Mouse (Mus musculus) midbrain, embryonic 14.5 days (tissue): ENCODE measurements around the gene Creb3l4. TPM values are rescaled to one million over a fixed set of nuclear protein-coding genes. Genes with fewer than 3 reads are reported as not detected.
A peak's percentile ranks its signal among the peaks of the same experiment; 100 is the strongest.
"Not testable (repeated sequence)": the region's sequence is repeated elsewhere in the genome, so short reads cannot be mapped to it uniquely, and the experiment has no call there.

Experiments
- ATAC-seq: fragments of 200-750 bp; cut with Nextera tagmentation; 2 replicates; pipeline ENCODE4 v1.8.0; 2017; ENCODE audit warnings: moderate number of reproducible peaks, moderate library complexity; ENCODE audit not compliant: low FRiP score, low TSS enrichment
- DNase-seq: peaks from one replicate; pipeline ENCODE4 v3.0.0-alpha.2; 2015
- H3K27ac ChIP-seq: fragments of 300-500 bp; sonication (generic); replicated peaks from 2 replicates; pipeline ENCODE4 v1.5.1; 2014; ENCODE audit warnings: mild to moderate bottlenecking, low read depth, low read length, moderate library complexity
- H3K27me3 ChIP-seq: fragments of 300-500 bp; sonication (generic); 2 replicates; pipeline ENCODE4 v1.6.1; 2014; ENCODE audit warnings: low read length, control low read depth, mixed read lengths; ENCODE audit not compliant: control insufficient read depth, insufficient read depth
- H3K36me3 ChIP-seq: fragments of 300-500 bp; sonication (generic); 2 replicates; pipeline ENCODE4 v1.6.1; 2014; ENCODE audit warnings: low read length, control low read depth; ENCODE audit not compliant: control insufficient read depth, insufficient read depth
- H3K4me1 ChIP-seq: fragments of 300-500 bp; sonication (generic); 2 replicates; pipeline ENCODE4 v1.6.1; 2014; ENCODE audit warnings: mild to moderate bottlenecking, antibody characterized with exemption, low read length, control low read depth; ENCODE audit not compliant: control insufficient read depth, insufficient read depth
- H3K4me2 ChIP-seq: fragments of 300-500 bp; sonication (generic); 2 replicates; pipeline ENCODE4 v1.6.1; 2014; ENCODE audit warnings: mild to moderate bottlenecking, low read length, moderate library complexity
- H3K4me3 ChIP-seq: fragments of 300-500 bp; sonication (generic); replicated peaks from 2 replicates; pipeline ENCODE4 v1.5.1; 2014; ENCODE audit warnings: low read depth, low read length
- H3K9ac ChIP-seq: fragments of 300-500 bp; sonication (generic); replicated peaks from 2 replicates; pipeline ENCODE4 v1.6.1; 2014; ENCODE audit warnings: mild to moderate bottlenecking, low read length, moderate library complexity
- H3K9me3 ChIP-seq: fragments of 300-500 bp; sonication (generic); 2 replicates; pipeline ENCODE4 v1.6.1; 2016; ENCODE audit warnings: low read length, control low read depth, mixed read lengths; ENCODE audit not compliant: control insufficient read depth
- WGBS: fragments of 180-500 bp; shearing (Covaris S2); extraction: QIAGEN DNeasy Blood & Tissue Kit; methylation state at CpG from one replicate; pipeline ENCODE4 v1.1.7; 2014; 5-methylcytosine and 5-hydroxymethylcytosine counted together
- polyA plus RNA-seq: library from polyadenylated mRNA; unstranded; fragments of >200 nt; fragmentation: Nextera tagmentation; extraction: Ambion mirVana; gene quantifications from 2 replicates; pipeline ENCODE4 v1.2.1, GENCODE M21; 2014

Creb3l4 gene
- 2.1 and 2.7 TPM in 2 replicates for polyA plus RNA-seq

DNA sequence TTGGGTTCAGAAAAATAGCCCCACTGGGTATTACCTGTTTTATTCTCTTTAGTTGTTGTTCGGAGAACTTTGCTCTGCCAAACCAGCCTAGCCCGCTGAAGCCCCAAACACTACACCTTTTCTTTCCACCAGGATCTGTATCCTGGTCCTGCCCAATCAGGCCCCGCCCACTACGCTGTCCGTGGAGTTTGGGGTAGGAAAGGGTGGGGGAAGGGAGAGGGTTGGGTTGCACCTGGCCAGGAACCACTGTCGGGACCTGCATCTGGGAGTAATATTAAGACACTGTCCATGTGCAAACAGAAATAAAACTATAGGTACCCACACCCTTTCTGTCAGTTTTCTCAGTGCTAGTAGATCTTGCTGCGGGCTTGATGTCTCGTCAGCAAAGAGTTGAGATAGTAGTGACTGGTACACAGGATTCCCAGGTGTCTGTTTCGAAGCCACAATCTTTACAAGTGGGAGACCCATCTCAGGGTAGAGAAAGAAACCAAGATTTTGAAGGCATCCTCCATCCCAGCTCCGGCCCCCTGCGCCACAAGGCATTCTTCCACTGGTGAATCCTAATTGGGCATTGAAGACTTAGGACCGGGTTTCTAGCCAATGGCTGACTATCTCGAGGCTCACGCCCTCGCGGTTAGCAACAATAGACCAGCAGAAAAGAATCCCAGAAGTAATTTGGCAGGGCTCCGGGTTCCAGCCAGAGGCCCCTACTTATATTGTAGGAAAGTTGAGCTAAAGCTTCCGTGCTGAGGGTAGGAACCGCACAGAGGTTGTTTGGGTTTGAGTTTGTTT is at the start of gene Creb3l4:
TSS of gene Creb3l4 (minus strand) at position 529 of the 792 bp plus-strand sequence.
- peak; percentile 46; the same call in 1 of the 2 replicates for ATAC-seq

DNA sequence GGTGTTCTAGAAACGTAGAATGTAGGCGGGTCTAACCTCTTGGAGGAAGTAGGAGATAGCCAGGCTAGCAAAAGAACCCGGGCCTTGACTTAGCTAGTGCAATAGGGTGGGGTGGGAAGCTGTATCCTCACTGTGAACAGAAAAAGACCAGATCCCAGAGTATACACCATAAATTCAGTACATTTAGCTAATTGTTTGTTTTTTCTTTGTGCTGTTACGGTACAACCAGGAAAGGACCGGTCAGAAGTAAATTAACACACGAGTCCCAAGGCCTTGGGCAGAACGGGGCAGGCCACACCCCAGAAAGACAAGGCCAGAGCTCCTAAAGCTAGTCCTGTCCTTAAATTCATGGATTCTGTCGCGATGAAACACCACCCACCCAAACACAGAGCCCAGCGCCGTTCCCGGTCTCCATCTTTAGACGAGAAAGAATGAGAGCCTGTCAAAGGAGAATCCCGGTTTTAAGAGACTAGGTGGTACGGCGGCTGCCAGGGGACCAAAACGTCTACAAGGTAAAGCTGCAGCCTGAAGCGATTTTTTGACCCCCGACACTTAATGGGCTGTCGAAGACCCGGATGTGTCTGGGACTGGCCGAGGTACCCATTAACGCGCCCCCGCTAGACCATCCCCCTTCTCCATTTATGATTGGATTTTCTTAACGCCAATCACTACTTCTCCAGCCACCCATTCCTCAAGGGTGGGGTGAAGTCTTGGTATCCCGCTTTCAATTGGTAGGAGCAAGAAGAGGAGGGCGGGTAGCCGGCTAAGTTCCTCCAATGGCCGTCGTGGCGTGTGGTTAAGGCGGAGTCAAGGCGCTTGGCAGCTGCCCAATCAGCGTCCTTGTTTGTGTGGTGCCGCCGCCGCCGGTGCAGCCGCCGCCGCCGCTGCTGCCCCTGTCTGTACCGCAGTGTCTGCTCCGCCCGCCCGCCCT is 49.3 kb upstream of the Creb3l4 start, which contains the start of gene Gatad2b:
TSS of gene Gatad2b (plus strand) at position 834 of the 931 bp plus-strand sequence.
- H3K9ac ChIP-seq: peak within 1 kb of the TSS; percentile 87
- WGBS: under 1% methylated on average over 43 of the region's 47 CpGs
- H3K4me1 ChIP-seq: peaks cover 19% of the 10 kb centered on the region
- peak within 1 kb of the TSS; percentile 77 for H3K4me2 ChIP-seq
- H3K9me3 ChIP-seq: no peaks in the 10 kb centered on the region
- ATAC-seq: peak; percentile 98
- peak; percentile 99 for DNase-seq
- H3K4me3 ChIP-seq: peak within 1 kb of the TSS; percentile 91
- no peaks in the 10 kb centered on the region for H3K36me3 ChIP-seq
- peak within 1 kb of the TSS; percentile 97 for H3K27ac ChIP-seq
- no peaks in the 10 kb centered on the region for H3K27me3 ChIP-seq

More for the DNA sequence above, at the start of gene Creb3l4:
- Histone ChIP-seq H3K36me3 (no peaks in the 10 kb centered on the region), H3K9ac (0 out of 2 replicates have a peak within 1 kb of the TSS, but pooled peaks have one; percentile 10), H3K4me3 (peak within 1 kb of the TSS; percentile 29), H3K4me1 (peaks cover 12% of the 10 kb centered on the region; the same call in 1 of the 2 replicates), H3K27ac (peak within 1 kb of the TSS; percentile 32), H3K27me3 (no peaks in the 10 kb centered on the region), H3K4me2 (peak within 1 kb of the TSS; percentile 63), H3K9me3 (no peaks in the 10 kb centered on the region)
- peak; percentile 81 for DNase-seq
- 2% methylated on average over 19 of the region's 19 CpGs for WGBS

DNA sequence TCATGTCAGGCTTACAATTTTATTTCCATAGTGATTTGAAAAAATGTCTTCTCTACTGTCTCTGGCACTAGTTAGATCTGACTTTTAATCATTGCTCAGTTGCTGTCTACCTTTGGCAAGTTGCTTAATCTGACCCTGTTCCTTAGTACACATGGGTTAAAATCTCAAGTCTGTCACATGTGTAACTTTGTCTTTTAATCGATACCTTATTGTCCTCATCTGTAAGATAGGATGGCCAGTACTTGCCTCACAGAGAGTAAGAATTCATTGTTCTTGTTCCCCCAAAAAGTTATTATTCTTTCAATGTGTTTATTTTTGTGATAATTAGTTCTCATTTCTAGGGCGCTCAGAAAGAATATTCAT is 48.7 kb upstream of the Creb3l4 start:
- peak overlapping the region; percentile 83 for H3K9ac ChIP-seq
- H3K36me3 ChIP-seq: no peaks in the 10 kb centered on the region
- WGBS: 38% methylated on average over 2 of the region's 2 CpGs
- peak overlapping the region; percentile 59 for H3K4me3 ChIP-seq
- no peaks in the 10 kb centered on the region for H3K27me3 ChIP-seq
- no peak for ATAC-seq
- DNase-seq: no peak
- H3K4me2 ChIP-seq: peak overlapping the region; percentile 74
- H3K27ac ChIP-seq: peak overlapping the region; percentile 96
- H3K9me3 ChIP-seq: no peaks in the 10 kb centered on the region
- H3K4me1 ChIP-seq: peaks cover 19% of the 10 kb centered on the region

DNA sequence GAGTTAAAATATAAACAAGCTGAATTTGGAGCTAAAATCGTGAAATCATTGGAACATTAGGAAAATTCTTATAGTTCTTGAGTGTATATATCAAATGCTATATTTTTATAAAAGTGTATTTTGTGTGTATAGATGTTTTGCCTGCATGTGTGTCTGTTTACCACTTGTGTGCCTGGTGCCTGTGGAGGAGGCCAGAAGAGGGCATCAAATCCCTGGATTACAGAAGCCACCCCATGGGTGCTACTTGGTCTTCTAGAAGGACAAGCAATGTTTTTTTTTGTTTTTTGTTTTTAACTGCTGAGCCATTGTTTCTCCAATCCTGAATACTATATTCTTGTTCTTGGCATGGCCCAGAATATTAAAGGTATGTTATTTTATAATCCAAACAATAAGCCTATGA is 47.3 kb upstream of the Creb3l4 start:
- Histone ChIP-seq H3K4me3 (no peak overlapping the region), H3K9ac (no peak overlapping the region), H3K4me2 (no peak overlapping the region), H3K36me3 (no peaks in the 10 kb centered on the region), H3K27me3 (no peaks in the 10 kb centered on the region), H3K4me1 (peaks cover 19% of the 10 kb centered on the region), H3K9me3 (no peaks in the 10 kb centered on the region), H3K27ac (no peak overlapping the region)
- ATAC-seq (no peak), DNase-seq (no peak)
- 90% methylated on average over 1 of the region's 1 CpGs for WGBS

DNA sequence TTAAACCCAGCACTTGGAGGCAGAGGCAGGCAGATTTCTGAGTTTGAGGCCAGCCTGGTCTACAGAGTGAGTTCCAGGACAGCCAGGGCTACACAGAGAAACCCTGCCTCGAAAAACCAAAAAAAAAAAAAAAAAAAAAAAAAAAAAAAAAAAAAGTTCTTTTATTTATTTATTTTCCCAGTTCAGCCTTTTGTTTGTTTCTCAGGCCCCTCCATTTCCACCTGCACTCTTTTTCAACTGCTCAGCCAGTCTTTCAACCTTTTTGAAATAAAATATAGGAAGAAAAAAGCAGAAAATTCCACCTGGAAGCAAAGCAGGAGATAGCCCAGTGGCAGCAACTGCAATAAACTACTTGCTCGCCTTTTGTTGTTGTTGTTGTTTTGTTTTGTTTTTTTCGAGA is 46.1 kb upstream of the Creb3l4 start:
- not testable (repeated sequence) for H3K9me3 ChIP-seq, DNase-seq, H3K36me3 ChIP-seq, H3K4me1 ChIP-seq, H3K27ac ChIP-seq, H3K9ac ChIP-seq, H3K27me3 ChIP-seq, ATAC-seq, H3K4me2 ChIP-seq, H3K4me3 ChIP-seq
- whole genome bisulfite sequencing: 76% methylated on average over 2 of the region's 3 CpGs

DNA sequence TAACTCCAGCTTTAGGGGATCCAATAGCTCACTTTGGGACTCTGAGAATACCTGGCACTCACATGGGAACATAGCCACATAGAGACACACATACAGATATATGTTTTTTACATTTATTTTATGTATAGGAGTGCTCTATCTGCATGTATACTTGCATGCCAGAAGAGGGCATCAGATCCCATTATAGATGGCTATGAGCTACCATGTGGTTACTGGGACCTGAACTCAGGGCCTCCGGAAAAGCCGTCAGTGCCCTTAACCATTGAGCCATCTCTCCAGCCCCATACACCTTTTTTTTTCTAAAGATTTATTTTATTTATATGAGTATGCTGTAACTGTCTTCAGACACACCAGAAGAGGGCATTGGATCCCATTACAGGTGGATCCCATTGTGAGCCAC is 40.8 kb upstream of the Creb3l4 start:
- Histone ChIP-seq H3K4me3 (no peak overlapping the region), H3K36me3 (peaks cover 21% of the 10 kb centered on the region; the same call in 1 of the 2 replicates), H3K27me3 (no peaks in the 10 kb centered on the region), H3K9me3 (no peaks in the 10 kb centered on the region), H3K4me2 (no peak overlapping the region), H3K9ac (no peak overlapping the region), H3K27ac (no peak overlapping the region), H3K4me1 (no peaks in the 10 kb centered on the region)
- ATAC-seq (no peak), DNase-seq (no peak)
- WGBS: 97% methylated on average over 2 of the region's 2 CpGs

DNA sequence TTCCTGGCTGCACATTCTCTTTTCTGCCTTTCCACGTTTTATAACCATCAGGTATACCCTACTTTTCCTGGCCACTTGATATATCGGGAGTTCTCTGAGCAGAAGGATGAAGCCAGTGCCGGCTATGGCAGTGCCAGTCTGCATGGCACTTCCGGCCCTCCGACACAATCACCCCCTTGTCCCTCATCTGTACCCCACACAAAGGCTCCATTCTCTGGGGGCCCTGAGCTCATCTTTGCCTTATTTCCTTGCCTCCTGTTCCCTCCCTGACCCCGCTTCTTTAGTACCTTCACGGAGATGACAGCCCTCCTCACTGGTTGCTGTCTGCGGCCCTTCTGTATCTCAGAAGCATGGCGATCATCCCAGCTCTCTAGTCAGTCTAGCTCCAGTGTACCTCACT is 37.4 kb upstream of the Creb3l4 start:
- Histone ChIP-seq H3K9ac (no peak overlapping the region), H3K27me3 (no peaks in the 10 kb centered on the region), H3K4me2 (no peak overlapping the region), H3K4me3 (no peak overlapping the region), H3K9me3 (no peaks in the 10 kb centered on the region), H3K36me3 (peaks cover 50% of the 10 kb centered on the region), H3K27ac (no peak overlapping the region), H3K4me1 (no peaks in the 10 kb centered on the region)
- ATAC-seq (no peak), DNase-seq (no peak)
- 89% methylated on average over 9 of the region's 9 CpGs for WGBS

DNA sequence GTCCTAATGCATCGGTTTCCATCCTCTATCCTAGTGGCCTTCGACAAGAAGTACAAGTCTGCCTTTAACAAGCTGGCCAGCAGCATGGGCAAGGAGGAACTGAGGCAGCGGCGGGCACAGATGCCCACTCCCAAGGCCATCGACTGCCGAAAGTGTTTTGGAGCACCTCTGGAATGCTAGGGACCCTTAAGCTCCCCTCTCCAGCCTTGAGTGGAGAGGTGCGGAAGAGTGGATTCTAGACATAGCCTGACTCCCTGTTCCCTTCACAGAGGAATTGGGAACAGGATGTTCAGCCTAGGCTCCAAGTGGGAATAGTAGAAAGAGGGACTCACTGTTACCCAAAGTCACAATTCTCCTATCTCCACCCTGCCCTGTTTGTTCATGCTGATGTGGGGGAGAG is 36.4 kb upstream of the Creb3l4 start:
- H3K36me3 ChIP-seq: peaks cover 58% of the 10 kb centered on the region
- no peak overlapping the region for H3K27ac ChIP-seq
- H3K27me3 ChIP-seq: no peaks in the 10 kb centered on the region
- no peaks in the 10 kb centered on the region for H3K4me1 ChIP-seq
- no peak overlapping the region for H3K4me2 ChIP-seq
- H3K9ac ChIP-seq: no peak overlapping the region
- ATAC-seq: no peak
- H3K4me3 ChIP-seq: no peak overlapping the region
- no peak for DNase-seq
- H3K9me3 ChIP-seq: no peaks in the 10 kb centered on the region
- whole genome bisulfite sequencing: 96% methylated on average over 7 of the region's 7 CpGs
